Mouse (Mus musculus): ENCODE data around the gene Dmrta2. TPM values are rescaled to one million over a fixed set of nuclear protein-coding genes. Genes with fewer than 3 reads are reported as not detected.

Gene Dmrta2
- polyA plus RNA-seq, 1 experiment from 2014 or later = 0.86 TPM

- no peaks in the 10 kb centered on the region for H3K36me3 ChIP-seq (replicated peaks; ENCODE audit: control insufficient read depth, insufficient read depth, low read depth, low read length)
- no peak overlapping the region for H3K4me2 ChIP-seq (ENCODE audit: low read depth, low read length)
- no peak overlapping the region for H3K27ac ChIP-seq (replicated peaks; ENCODE audit: low read depth, low read length)
- H3K4me1 ChIP-seq (ENCODE audit: control insufficient read depth, insufficient read depth, low read length) = no peaks in the 10 kb centered on the region
- 84% methylated on average over 1 of the region's 1 CpGs for WGBS
- ATAC-seq (replicated peaks; ENCODE audit: insufficient number of reproducible peaks, low FRiP score, low TSS enrichment, low read depth) (no peak), DNase-seq (ENCODE audit: low spot score) (no peak)
- H3K9me3 ChIP-seq (replicated peaks; ENCODE audit: control insufficient read depth, low read length) = no peaks in the 10 kb centered on the region
- H3K9ac ChIP-seq (replicated peaks; ENCODE audit: low read length) = no peak overlapping the region
- no peaks in the 10 kb centered on the region for H3K27me3 ChIP-seq (ENCODE audit: control insufficient read depth, insufficient read depth, low read length)
- H3K4me3 ChIP-seq (ENCODE audit: low read depth, low read length) = no peak overlapping the region
Observed at GRCm38 (mm10) chr4:109953509-109953908, 24.3 kb upstream of the Dmrta2 start.

GRCm38 (mm10) chr4:109960201-109960935 lies 17.5 kb upstream of the Dmrta2 start:
- DNase-seq (ENCODE audit: low spot score) (no peak), ATAC-seq (replicated peaks; ENCODE audit: insufficient number of reproducible peaks, low FRiP score, low TSS enrichment, low read depth) (no peak)
- 63% methylated on average over 5 of the region's 5 CpGs for WGBS
- Histone ChIP-seq H3K27me3 (ENCODE audit: control insufficient read depth, insufficient read depth, low read length) (no peaks in the 10 kb centered on the region), H3K4me3 (ENCODE audit: low read depth, low read length) (no peak overlapping the region), H3K4me1 (ENCODE audit: control insufficient read depth, insufficient read depth, low read length) (no peaks in the 10 kb centered on the region), H3K9ac (replicated peaks; ENCODE audit: low read length) (no peak overlapping the region), H3K27ac (replicated peaks; ENCODE audit: low read depth, low read length) (no peak overlapping the region), H3K4me2 (ENCODE audit: low read depth, low read length) (no peak overlapping the region), H3K36me3 (replicated peaks; ENCODE audit: control insufficient read depth, insufficient read depth, low read depth, low read length) (no peaks in the 10 kb centered on the region), H3K9me3 (replicated peaks; ENCODE audit: control insufficient read depth, low read length) (no peaks in the 10 kb centered on the region)

GRCm38 (mm10) chr4:109963570-109964279 lies 14.1 kb upstream of the Dmrta2 start:
- Histone ChIP-seq H3K4me3 (ENCODE audit: low read depth, low read length) (no peak overlapping the region), H3K27me3 (ENCODE audit: control insufficient read depth, insufficient read depth, low read length) (no peaks in the 10 kb centered on the region), H3K36me3 (replicated peaks; ENCODE audit: control insufficient read depth, insufficient read depth, low read depth, low read length) (no peaks in the 10 kb centered on the region), H3K4me2 (ENCODE audit: low read depth, low read length) (no peak overlapping the region), H3K4me1 (ENCODE audit: control insufficient read depth, insufficient read depth, low read length) (no peaks in the 10 kb centered on the region), H3K27ac (replicated peaks; ENCODE audit: low read depth, low read length) (no peak overlapping the region), H3K9me3 (replicated peaks; ENCODE audit: control insufficient read depth, low read length) (no peaks in the 10 kb centered on the region), H3K9ac (replicated peaks; ENCODE audit: low read length) (no peak overlapping the region)
- DNase-seq (ENCODE audit: low spot score) (no peak), ATAC-seq (replicated peaks; ENCODE audit: insufficient number of reproducible peaks, low FRiP score, low TSS enrichment, low read depth) (no peak)
- 87% methylated on average over 5 of the region's 5 CpGs for WGBS

GRCm38 (mm10) chr4:109969561-109969960 lies 8.3 kb upstream of the Dmrta2 start:
- Histone ChIP-seq H3K4me3 (ENCODE audit: low read depth, low read length) (no peak overlapping the region), H3K27ac (replicated peaks; ENCODE audit: low read depth, low read length) (no peak overlapping the region), H3K36me3 (replicated peaks; ENCODE audit: control insufficient read depth, insufficient read depth, low read depth, low read length) (no peaks in the 10 kb centered on the region), H3K9me3 (replicated peaks; ENCODE audit: control insufficient read depth, low read length) (no peaks in the 10 kb centered on the region), H3K27me3 (ENCODE audit: control insufficient read depth, insufficient read depth, low read length) (peaks cover 15% of the 10 kb centered on the region), H3K9ac (replicated peaks; ENCODE audit: low read length) (no peak overlapping the region), H3K4me2 (ENCODE audit: low read depth, low read length) (no peak overlapping the region), H3K4me1 (ENCODE audit: control insufficient read depth, insufficient read depth, low read length) (no peaks in the 10 kb centered on the region)
- 84% methylated on average over 5 of the region's 5 CpGs for WGBS
- DNase-seq (ENCODE audit: low spot score) = no peak
- ATAC-seq (replicated peaks; ENCODE audit: insufficient number of reproducible peaks, low FRiP score, low TSS enrichment, low read depth) = no peak

GRCm38 (mm10) chr4:109973991-109974654 lies 3.7 kb upstream of the Dmrta2 start:
- Histone ChIP-seq H3K36me3 (replicated peaks; ENCODE audit: control insufficient read depth, insufficient read depth, low read depth, low read length) (no peaks in the 10 kb centered on the region), H3K27ac (replicated peaks; ENCODE audit: low read depth, low read length) (no peak overlapping the region), H3K4me2 (ENCODE audit: low read depth, low read length) (no peak overlapping the region), H3K4me1 (ENCODE audit: control insufficient read depth, insufficient read depth, low read length) (peaks cover 6% of the 10 kb centered on the region; the same call in 1 of the 2 replicates), H3K4me3 (ENCODE audit: low read depth, low read length) (no peak overlapping the region), H3K9ac (replicated peaks; ENCODE audit: low read length) (no peak overlapping the region), H3K27me3 (ENCODE audit: control insufficient read depth, insufficient read depth, low read length) (peaks cover 53% of the 10 kb centered on the region), H3K9me3 (replicated peaks; ENCODE audit: control insufficient read depth, low read length) (no peaks in the 10 kb centered on the region)
- no peak for ATAC-seq (replicated peaks; ENCODE audit: insufficient number of reproducible peaks, low FRiP score, low TSS enrichment, low read depth)
- no peak for DNase-seq (ENCODE audit: low spot score)
- 3% methylated on average over 20 of the region's 20 CpGs for WGBS

- no peak for ATAC-seq (replicated peaks; ENCODE audit: insufficient number of reproducible peaks, low FRiP score, low TSS enrichment, low read depth)
- 2% methylated on average over 33 of the region's 33 CpGs for WGBS
- Histone ChIP-seq H3K27me3 (ENCODE audit: control insufficient read depth, insufficient read depth, low read length) (peaks cover 56% of the 10 kb centered on the region), H3K36me3 (replicated peaks; ENCODE audit: control insufficient read depth, insufficient read depth, low read depth, low read length) (no peaks in the 10 kb centered on the region), H3K4me2 (ENCODE audit: low read depth, low read length) (no peak overlapping the region), H3K27ac (replicated peaks; ENCODE audit: low read depth, low read length) (no peak overlapping the region), H3K4me3 (ENCODE audit: low read depth, low read length) (no peak overlapping the region; the same call in 1 of the 2 replicates), H3K4me1 (ENCODE audit: control insufficient read depth, insufficient read depth, low read length) (peaks cover 6% of the 10 kb centered on the region; the same call in 1 of the 2 replicates), H3K9me3 (replicated peaks; ENCODE audit: control insufficient read depth, low read length) (no peaks in the 10 kb centered on the region), H3K9ac (replicated peaks; ENCODE audit: low read length) (no peak overlapping the region)
- peak; percentile 40 for DNase-seq (ENCODE audit: low spot score)
Observed at GRCm38 (mm10) chr4:109974655-109975380, 3.0 kb upstream of the Dmrta2 start.

GRCm38 (mm10) chr4:109975381-109976240 lies 2.2 kb upstream of the Dmrta2 start:
- Histone ChIP-seq H3K4me2 (ENCODE audit: low read depth, low read length) (no peak overlapping the region), H3K27me3 (ENCODE audit: control insufficient read depth, insufficient read depth, low read length) (peaks cover 64% of the 10 kb centered on the region), H3K4me3 (ENCODE audit: low read depth, low read length) (peak overlapping the region; percentile 1; the same call in 1 of the 2 replicates), H3K9me3 (replicated peaks; ENCODE audit: control insufficient read depth, low read length) (no peaks in the 10 kb centered on the region), H3K27ac (replicated peaks; ENCODE audit: low read depth, low read length) (no peak overlapping the region), H3K4me1 (ENCODE audit: control insufficient read depth, insufficient read depth, low read length) (peaks cover 6% of the 10 kb centered on the region; the same call in 1 of the 2 replicates), H3K36me3 (replicated peaks; ENCODE audit: control insufficient read depth, insufficient read depth, low read depth, low read length) (no peaks in the 10 kb centered on the region), H3K9ac (replicated peaks; ENCODE audit: low read length) (no peak overlapping the region)
- ATAC-seq (replicated peaks; ENCODE audit: insufficient number of reproducible peaks, low FRiP score, low TSS enrichment, low read depth) = no peak
- peak; percentile 28 for DNase-seq (ENCODE audit: low spot score)
- WGBS = 8% methylated on average over 25 of the region's 25 CpGs
